Mouse (Mus musculus) heart, adult 11 months (tissue): ENCODE measurements around the gene Ddx19b.
"Not testable (repeated sequence)": the region's sequence is repeated elsewhere in the genome, so short reads cannot be mapped to it uniquely, and the experiment has no call there.

Experiments
- DNase-seq: peaks from one replicate; pipeline ENCODE4 v3.0.0; 2022

Gene Ddx19b

DNA sequence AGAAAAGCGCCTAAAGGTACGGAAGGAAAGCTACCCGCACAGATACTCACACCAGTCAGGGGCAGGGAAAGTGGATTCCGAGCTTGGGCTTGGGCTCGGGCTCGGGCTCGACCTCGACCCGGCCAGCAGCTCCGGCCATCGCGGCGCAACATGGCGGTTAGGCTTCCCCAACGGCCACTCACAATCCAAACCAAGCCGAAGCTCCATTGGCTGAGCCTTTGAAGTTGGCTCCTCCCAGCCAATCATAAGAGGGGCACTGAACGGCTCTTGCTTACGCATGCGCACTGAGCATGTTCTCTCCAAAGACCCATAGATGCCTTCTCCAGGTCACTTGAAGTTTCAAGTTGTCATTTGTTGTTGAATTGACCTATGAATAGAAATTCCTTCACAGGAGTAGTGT lies at the start of gene Ddx19b:
Gene Ddx19b, minus strand, starts transcription at position 180 of the 400 bp plus-strand sequence.
- no peak for DNase-seq

DNA sequence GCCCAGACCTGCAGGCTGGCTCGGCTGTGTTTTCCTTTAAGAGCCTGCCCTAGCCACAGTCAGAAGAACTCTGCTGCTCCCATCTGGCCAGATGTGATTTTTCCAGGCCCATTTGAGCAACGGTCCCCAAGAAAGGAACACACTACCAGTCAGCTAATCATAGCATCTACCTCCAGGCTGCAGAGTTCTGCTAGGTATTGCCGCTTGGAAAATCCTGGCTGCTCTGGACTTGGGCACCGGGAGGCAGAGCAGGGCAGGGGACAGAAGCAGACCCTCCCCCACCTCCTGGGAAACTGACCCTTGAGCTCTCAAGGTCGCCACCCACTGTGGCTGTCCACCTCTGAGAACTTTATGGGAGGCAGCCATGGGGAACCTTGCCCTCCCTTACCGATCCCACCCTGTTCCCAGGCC lies 48.3 kb upstream of the Ddx19b start:
- no peak for DNase-seq

DNA sequence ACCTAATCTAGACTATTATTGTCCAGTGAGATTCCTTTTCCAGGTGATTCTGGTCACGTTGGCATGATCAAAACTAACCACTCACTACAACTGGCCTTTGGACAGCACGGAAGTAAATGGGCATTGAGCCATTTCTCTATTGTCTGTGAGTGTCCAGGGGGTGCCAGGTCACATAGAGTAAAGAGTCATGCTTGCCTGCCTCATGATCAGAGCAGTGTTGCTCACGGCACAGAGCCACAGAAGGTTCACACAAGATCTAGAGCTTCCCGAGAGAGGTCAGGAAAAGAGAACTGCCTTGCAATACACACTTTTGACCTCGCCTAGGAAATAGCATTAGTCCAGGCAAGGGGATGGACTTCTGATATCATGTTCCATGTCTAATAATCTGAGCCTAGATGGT lies 47.9 kb upstream of the Ddx19b start:
- DNase-seq: no peak

GRCm38 (mm10) chr8:111075926-111076325 lies 44.4 kb upstream of the Ddx19b start:
- no peak for DNase-seq

GRCm38 (mm10) chr8:111068660-111069059 lies 37.1 kb upstream of the Ddx19b start:
- not testable (repeated sequence) for DNase-seq

GRCm38 (mm10) chr8:111067439-111067838 lies 35.9 kb upstream of the Ddx19b start:
- no peak for DNase-seq

- DNase-seq: no peak
Observed at GRCm38 (mm10) chr8:111066308-111066707, 34.8 kb upstream of the Ddx19b start.

DNA sequence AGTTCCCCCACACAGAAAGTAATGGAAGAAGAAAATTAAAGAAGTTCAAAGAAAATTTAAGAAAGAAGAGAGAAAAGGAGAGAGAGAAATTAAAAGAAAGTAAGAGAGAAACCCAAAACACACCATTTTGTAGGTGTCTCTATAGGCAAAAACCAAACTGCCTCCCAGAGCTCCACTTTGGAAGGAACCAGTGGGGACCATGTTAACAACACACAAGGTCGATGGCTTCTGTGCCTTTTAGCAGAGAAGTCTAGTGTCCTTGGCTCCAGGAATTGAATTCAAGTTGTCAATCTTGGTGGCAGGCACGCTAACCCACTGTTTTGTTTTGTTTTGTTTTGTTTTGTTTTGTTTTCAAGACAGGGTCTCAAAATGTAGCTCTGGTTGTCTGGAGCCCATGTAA lies 31.3 kb upstream of the Ddx19b start:
- no peak for DNase-seq

DNA sequence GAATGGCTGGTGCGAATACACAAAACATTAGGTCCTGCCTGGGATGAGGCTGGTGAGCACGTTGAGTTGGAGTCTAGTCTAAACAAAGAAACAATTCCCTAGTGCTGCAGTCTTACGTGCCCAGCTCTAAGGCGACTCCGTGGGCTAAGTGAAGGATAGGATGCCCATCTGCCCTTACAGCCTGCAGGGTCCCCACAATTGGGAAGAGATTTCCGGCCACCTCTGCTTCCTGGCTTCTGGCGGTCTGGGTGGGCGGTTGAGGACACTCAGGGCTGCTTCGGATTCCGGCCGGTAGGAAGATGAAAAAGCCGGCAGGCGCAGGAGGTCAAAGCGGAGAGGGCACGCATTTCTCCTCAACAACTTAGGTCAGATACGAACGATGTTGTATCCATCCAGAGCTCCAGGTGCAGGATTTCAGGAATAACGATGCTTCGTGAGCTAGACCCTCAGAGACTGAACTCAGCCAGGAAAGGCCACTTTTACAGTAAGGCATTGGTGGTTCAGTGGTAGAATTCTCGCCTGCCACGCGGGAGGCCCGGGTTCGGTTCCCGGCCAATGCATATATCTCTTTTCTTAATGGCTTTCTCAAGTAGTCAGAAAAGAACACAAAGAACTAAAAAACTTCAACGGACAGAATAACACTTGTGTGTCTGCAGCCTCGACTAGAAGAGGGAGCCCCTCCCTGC lies 30.7 kb upstream of the Ddx19b start:
- peak; percentile 98 for DNase-seq

DNA sequence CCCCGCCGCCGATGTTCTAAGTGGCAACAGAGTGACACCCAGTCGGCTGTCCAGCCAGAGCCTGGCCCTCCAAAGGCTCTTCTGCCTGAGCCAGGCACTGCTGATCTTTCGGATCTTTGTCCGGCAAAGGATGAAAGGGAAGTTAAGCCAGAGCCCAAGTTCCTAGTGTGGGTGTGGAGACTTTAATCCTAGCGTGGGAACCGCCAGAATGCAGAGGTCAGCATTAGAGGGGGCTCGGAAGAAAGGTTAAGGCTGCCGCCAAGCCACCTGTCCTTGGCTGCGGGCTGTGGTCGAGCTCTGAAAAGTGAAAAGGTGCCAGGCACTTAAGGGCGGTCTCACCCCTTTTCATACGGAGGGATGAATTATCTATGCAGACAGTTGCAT lies 30.1 kb upstream of the Ddx19b start:
- no peak for DNase-seq

- DNase-seq: no peak
Observed at GRCm38 (mm10) chr8:111058946-111059572, 27.5 kb upstream of the Ddx19b start.

DNA sequence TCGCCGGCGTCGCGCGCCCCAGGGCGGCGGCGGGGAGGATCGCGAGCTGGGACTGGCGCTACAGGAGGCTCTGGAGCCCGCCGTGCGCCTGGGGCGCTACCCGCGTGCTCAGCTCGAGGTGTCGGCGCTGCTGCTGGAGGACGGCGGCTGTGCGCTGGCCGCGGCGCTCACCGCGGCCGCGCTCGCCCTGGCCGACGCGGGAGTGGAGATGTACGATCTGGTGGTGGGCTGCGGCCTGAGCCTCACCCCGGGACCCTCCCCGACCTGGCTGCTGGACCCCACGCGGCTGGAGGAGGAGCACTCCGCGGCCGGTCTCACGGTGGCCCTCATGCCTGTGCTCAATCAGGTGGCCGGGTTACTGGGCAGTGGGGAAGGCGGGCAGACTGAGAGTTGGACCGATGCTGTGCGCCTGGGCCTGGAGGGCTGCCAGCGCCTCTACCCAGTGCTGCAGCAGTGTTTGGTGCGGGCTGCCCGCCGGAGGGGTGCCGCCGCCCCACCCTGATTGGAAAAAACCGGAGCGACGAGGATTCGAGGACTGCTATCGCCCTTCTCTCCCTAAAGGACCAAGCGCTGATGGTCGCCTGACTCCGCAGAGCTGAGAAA lies 25.2 kb upstream of the Ddx19b start:
- DNase-seq: peak; percentile 94

- DNase-seq: peak; percentile 99
Observed at GRCm38 (mm10) chr8:111056158-111056663, 24.7 kb upstream of the Ddx19b start, which contains the start of gene Exosc6. Gene Exosc6, plus strand, starts transcription at chr8:111056339.

- peak; percentile 90 for DNase-seq
Observed at GRCm38 (mm10) chr8:111055661-111056060, 24.1 kb upstream of the Ddx19b start.

- peak; percentile 91 for DNase-seq
Observed at GRCm38 (mm10) chr8:111055031-111055634, 23.6 kb upstream of the Ddx19b start.

- peak; percentile 93 for DNase-seq
Observed at GRCm38 (mm10) chr8:111053827-111054518, 22.4 kb upstream of the Ddx19b start.

- no peak for DNase-seq
Observed at GRCm38 (mm10) chr8:111049106-111049505, 17.6 kb upstream of the Ddx19b start.

- DNase-seq: no peak
Observed at GRCm38 (mm10) chr8:111048694-111049093, 17.1 kb upstream of the Ddx19b start.

DNA sequence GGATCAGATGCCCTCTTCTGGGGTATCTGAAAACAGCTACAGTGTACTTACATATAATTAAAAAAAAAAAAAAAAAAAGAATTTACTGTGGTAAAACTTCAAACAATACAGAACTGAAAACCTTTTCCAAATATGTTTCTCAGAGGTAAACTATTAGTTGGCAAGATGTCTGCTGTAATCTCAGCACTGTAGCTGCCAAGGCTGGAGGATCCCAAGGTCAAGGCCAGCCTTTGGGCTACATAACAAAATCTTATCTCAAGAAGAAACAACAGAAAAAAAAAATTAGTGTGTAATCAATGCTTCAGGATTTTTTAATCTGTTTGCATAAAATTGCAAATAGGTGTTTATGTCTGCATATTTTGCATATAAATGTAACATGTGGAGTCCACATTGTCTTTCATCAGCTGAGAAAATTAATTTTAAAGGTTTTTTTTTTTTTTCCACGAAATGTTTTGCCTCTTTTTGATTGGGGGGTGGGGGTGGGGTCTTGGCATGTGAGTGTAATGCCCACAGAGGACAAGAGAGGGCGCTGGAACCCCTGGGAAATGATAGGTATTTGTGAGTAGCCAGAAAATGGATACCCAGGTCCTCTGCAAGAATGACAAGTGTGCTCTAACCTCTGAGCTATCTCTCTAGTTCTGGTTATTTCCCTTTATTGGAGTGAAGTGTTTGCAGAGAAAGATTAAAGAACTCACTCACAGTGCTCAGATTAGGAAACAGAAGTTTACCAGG lies 12.6 kb upstream of the Ddx19b start:
- DNase-seq: no peak

- DNase-seq: peak; percentile 86
Observed at GRCm38 (mm10) chr8:111042546-111042945, 11.0 kb upstream of the Ddx19b start.

DNA sequence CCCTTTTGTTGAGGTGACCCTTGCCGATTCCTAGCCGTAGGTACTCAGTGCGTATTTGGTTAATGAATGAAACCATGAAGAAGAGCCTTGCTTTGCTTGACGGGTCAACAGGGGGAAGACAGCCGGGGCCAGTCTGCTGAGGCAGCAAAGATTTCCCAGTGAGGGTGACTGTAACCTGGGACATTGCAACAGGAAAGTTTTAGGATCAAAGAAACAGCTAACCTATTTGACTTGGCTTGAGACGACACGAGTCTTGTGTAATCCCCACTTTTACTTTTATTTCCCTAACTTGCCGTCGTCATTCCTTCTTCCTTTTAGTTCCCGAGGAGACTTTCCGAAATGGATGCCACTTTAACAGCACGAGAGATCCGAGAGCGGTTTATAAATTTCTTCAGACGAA lies 5.0 kb upstream of the Ddx19b start:
- no peak for DNase-seq

- no peak for DNase-seq
Observed at GRCm38 (mm10) chr8:111034276-111034675, 2.7 kb upstream of the Ddx19b start.
